Mouse (Mus musculus) kidney, adult 2 months (tissue): ENCODE measurements around the gene Slc6a9.

Experiments
- CTCF ChIP-seq: fragments of 200-500 bp; conservative IDR thresholded peaks from 2 replicates; pipeline ENCODE4 v1.5.1; 2011; ENCODE audit warnings: low read depth, mild to moderate bottlenecking, control low read depth, low read length, moderate library complexity, mixed read lengths; ENCODE audit not compliant: insufficient read depth, insufficient read length
- POLR2A ChIP-seq: fragments of 200-500 bp; IDR thresholded peaks from one replicate; pipeline ENCODE4 v1.6.1; 2011; ENCODE audit warnings: low read depth, low read length, control low read depth

DNA sequence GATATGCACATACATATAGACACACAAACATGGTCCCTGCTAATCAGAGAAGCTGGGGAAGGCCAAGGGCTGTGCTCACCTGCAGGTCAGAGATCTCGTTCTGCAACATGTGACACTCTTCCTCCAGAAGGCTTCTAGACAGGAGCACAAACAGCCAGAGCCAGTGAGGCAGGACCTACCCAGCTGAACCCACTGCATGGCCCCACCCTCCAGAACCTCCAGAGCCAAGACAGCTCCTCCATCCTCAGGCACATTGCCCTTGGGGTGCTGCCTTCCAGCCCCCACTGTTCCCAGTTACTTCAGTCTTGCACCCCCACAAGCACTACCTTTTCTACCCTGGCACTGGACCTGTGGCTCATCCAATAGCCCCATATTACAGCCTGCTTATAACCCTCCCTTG, 36.1 kb downstream of the Slc6a9 start:
- TF ChIP-seq POLR2A (no peak), CTCF (no peak)
